Mouse (Mus musculus) embryonic facial prominence, embryonic 13.5 days (tissue): ENCODE data around the gene Thtpa. TPM values are rescaled to one million over a fixed set of nuclear protein-coding genes. Genes with fewer than 3 reads are reported as not detected.

Source experiments
- ATAC-seq: fragments of 200-750 bp; cut with Nextera tagmentation; 2 replicates; pipeline ENCODE4 v1.8.0; 2017; ENCODE audit warnings: low read depth; ENCODE audit not compliant: insufficient number of reproducible peaks, insufficient read depth, low FRiP score, low TSS enrichment
- H3K27ac ChIP-seq: fragments of 300-500 bp; sonication (generic); 2 replicates; pipeline ENCODE4 v1.5.1; 2015; ENCODE audit warnings: moderate library complexity, mild to moderate bottlenecking, inconsistent platforms
- H3K27me3 ChIP-seq: fragments of 300-500 bp; sonication (generic); 2 replicates; pipeline ENCODE4 v1.6.1; 2015; ENCODE audit warnings: mild to moderate bottlenecking, inconsistent platforms
- H3K36me3 ChIP-seq: fragments of 300-500 bp; sonication (generic); 2 replicates; pipeline ENCODE4 v1.6.1; 2015; ENCODE audit warnings: mild to moderate bottlenecking, inconsistent platforms
- H3K4me1 ChIP-seq: fragments of 300-500 bp; sonication (generic); 2 replicates; pipeline ENCODE4 v1.6.1; 2015; ENCODE audit warnings: inconsistent platforms
- H3K4me2 ChIP-seq: fragments of 300-500 bp; sonication (generic); 2 replicates; pipeline ENCODE4 v1.6.1; 2015; ENCODE audit warnings: moderate library complexity, mild to moderate bottlenecking, inconsistent platforms
- H3K4me3 ChIP-seq: fragments of 300-500 bp; sonication (generic); 2 replicates; pipeline ENCODE4 v1.5.1; 2015; ENCODE audit warnings: mild to moderate bottlenecking, inconsistent platforms
- H3K9ac ChIP-seq: fragments of 300-500 bp; sonication (generic); 2 replicates; pipeline ENCODE4 v1.6.1; 2015; ENCODE audit warnings: mild to moderate bottlenecking, inconsistent platforms
- H3K9me3 ChIP-seq: fragments of 300-500 bp; sonication (generic); 2 replicates; pipeline ENCODE4 v1.6.1; 2016; ENCODE audit warnings: inconsistent platforms
- WGBS: fragments of 180-500 bp; shearing (Covaris S2); methylation state at CpG from one replicate; pipeline ENCODE4 v1.1.7; 2015; ENCODE audit warnings: mixed read lengths; 5-methylcytosine and 5-hydroxymethylcytosine counted together
- polyA plus RNA-seq: library from polyadenylated mRNA; unstranded; fragments of >200 nt; fragmentation: Nextera tagmentation; extraction: Ambion mirVana; gene quantifications from 2 replicates; pipeline ENCODE4 v1.2.1, GENCODE M21; 2015

Gene Thtpa
- polyA plus RNA-seq, 1 experiment from 2014 or later = 21.9 TPM

DNA sequence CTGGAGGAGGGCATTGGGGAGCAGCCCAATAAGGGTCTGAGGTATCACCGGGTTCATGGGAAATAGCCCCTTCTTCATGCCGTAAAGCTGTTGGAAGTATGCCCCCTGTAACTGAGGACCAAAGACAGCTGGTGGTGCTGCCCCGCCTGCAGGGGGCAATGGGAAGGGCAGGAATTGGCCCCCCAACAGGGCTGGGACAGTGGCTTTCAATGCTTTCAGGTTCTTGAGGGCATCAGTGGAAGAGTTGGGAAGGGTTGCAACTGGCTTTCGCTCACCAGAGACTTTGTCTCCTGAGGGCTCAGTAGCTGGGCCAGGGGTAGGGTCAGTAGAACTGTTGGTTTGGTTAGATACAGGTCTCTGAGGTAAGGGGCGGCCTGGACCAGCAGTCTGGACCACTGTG, 31.5 kb upstream of the Thtpa start:
- WGBS = 88% methylated on average over 5 of the region's 5 CpGs
- Histone ChIP-seq H3K4me3 (no peak overlapping the region), H3K4me1 (peaks cover 32% of the 10 kb centered on the region), H3K9ac (no peak overlapping the region), H3K4me2 (peak overlapping the region; percentile 43; the same call in 1 of the 2 replicates), H3K27ac (no peak overlapping the region), H3K27me3 (no peaks in the 10 kb centered on the region; the same call in 1 of the 2 replicates), H3K36me3 (peaks cover 37% of the 10 kb centered on the region), H3K9me3 (no peaks in the 10 kb centered on the region)
- no peak for ATAC-seq

- Histone ChIP-seq H3K4me2 (no peak overlapping the region), H3K4me1 (peaks cover 32% of the 10 kb centered on the region), H3K27me3 (no peaks in the 10 kb centered on the region; the same call in 1 of the 2 replicates), H3K27ac (no peak overlapping the region), H3K4me3 (no peak overlapping the region), H3K9me3 (no peaks in the 10 kb centered on the region), H3K36me3 (peaks cover 42% of the 10 kb centered on the region), H3K9ac (no peak overlapping the region)
- 88% methylated on average over 22 of the region's 22 CpGs for whole genome bisulfite sequencing
- ATAC-seq = no peak
Observed at GRCm38 (mm10) chr14:55063581-55064381, 30.8 kb upstream of the Thtpa start.

- H3K36me3 ChIP-seq = peaks cover 42% of the 10 kb centered on the region
Observed at GRCm38 (mm10) chr14:55064481-55065370, 29.9 kb upstream of the Thtpa start.

DNA sequence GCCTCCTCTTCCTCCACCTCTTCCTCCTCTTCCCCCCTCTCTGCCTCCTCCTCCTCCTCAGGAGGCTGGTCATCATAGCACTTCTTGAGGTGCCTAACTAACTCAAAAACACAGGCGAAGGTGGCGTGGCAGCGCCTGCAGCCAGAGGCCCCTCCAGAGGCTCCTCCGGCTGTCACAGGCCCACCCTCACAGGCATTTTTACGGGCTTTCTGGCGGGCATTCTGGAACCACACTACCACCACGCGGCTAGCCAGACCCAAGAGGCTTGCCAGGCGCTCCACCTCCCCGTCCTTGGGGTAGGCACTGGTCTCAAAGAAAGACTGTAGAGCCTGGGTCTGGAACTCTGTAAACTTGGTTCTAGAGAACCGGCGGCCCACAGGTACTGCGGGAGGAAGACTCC, 29.2 kb upstream of the Thtpa start:
- Histone ChIP-seq H3K36me3 (peaks cover 45% of the 10 kb centered on the region), H3K4me3 (no peak overlapping the region), H3K27me3 (no peaks in the 10 kb centered on the region; the same call in 1 of the 2 replicates), H3K27ac (no peak overlapping the region), H3K9ac (no peak overlapping the region), H3K9me3 (no peaks in the 10 kb centered on the region), H3K4me1 (peaks cover 25% of the 10 kb centered on the region), H3K4me2 (no peak overlapping the region)
- 90% methylated on average over 13 of the region's 13 CpGs for WGBS
- no peak for ATAC-seq

More at GRCm38 (mm10) chr14:55064481-55065370, 29.9 kb upstream of the Thtpa start:
- Histone ChIP-seq H3K27ac (no peak overlapping the region), H3K4me2 (no peak overlapping the region), H3K9ac (no peak overlapping the region), H3K4me3 (no peak overlapping the region), H3K9me3 (no peaks in the 10 kb centered on the region), H3K27me3 (no peaks in the 10 kb centered on the region; the same call in 1 of the 2 replicates), H3K4me1 (peaks cover 30% of the 10 kb centered on the region)
- ATAC-seq = no peak
- WGBS = 81% methylated on average over 35 of the region's 35 CpGs

DNA sequence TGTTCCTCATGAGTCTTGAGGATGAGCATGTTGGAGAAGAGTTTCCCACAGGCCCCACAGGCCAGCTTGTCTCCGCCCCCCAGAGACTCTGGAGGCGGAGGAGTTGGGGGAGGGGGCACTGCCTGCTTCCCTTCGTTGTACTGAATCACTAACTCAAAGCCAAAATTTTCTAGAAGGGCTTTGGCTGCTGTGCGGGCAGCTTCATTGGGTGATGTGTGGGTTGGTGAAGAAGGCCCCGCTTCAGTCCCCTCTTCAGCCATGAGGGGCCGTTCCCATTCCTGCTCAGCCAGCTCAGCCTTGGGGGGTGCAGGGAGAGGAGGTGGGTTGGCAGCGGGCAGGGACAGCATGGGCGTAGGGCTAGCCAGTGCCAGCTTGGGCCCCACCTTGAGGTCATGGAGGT, 28.5 kb upstream of the Thtpa start:
- H3K9me3 ChIP-seq = no peaks in the 10 kb centered on the region
- 94% methylated on average over 8 of the region's 8 CpGs for WGBS

DNA sequence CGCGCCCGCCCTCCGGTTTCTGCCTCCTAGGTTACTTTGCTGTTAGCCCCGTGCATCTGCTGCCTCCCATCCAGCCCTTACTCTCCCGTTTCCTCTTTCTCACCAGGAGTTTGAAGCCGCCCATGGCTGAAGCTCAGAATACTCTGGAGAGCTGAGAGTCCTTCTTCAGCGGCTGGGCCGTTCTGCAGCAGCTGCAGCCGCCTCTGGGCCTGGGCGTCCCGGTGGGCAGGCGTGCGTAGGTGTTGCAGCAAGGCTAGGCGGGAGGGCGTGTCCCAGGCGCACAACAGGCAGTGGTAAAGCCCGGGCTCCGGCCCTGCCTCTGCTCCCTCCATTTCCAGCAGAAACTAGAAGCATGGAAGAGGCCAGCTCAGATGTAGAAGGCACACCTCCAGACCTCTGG, 22.8 kb upstream of the Thtpa start:
- peak overlapping the region; percentile 22 for H3K4me3 ChIP-seq

More for the DNA sequence above, 28.5 kb upstream of the Thtpa start:
- peaks cover 19% of the 10 kb centered on the region for H3K4me1 ChIP-seq
- no peaks in the 10 kb centered on the region; the same call in 1 of the 2 replicates for H3K27me3 ChIP-seq
- no peak for ATAC-seq
- H3K27ac ChIP-seq = no peak overlapping the region
- no peak overlapping the region for H3K4me2 ChIP-seq
- H3K9ac ChIP-seq = no peak overlapping the region
- H3K36me3 ChIP-seq = peaks cover 45% of the 10 kb centered on the region
- no peak overlapping the region for H3K4me3 ChIP-seq

DNA sequence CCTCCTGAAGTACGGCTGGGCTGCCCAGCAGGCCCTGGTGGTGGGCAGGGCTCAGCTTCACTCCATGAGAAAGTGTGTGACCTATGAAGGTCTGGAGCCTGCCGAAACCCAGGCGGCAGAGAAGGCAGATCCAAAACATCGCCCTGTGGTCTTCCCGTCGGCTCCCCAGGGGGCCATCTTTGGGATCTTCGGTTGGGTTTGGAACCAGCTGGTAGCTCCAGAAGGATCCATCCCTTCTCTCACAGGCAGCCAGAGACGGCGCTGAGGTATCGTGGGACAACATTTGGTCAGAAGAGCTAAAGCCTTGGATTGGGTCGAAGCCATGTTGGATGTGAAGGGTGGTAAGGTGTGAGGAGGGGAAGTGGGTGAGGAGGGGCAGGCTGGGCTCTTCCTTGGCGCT, 20.2 kb upstream of the Thtpa start:
- no peak overlapping the region for H3K4me3 ChIP-seq
- H3K27me3 ChIP-seq = peaks cover 9% of the 10 kb centered on the region
- 95% methylated on average over 12 of the region's 12 CpGs for WGBS
- H3K27ac ChIP-seq = no peak overlapping the region
- no peak overlapping the region for H3K9ac ChIP-seq
- no peak for ATAC-seq
- H3K4me2 ChIP-seq = no peak overlapping the region
- peaks cover 22% of the 10 kb centered on the region for H3K36me3 ChIP-seq
- H3K4me1 ChIP-seq = peaks cover 28% of the 10 kb centered on the region
- H3K9me3 ChIP-seq = no peaks in the 10 kb centered on the region

More for the DNA sequence above, 22.8 kb upstream of the Thtpa start:
- 28% methylated on average over 19 of the region's 19 CpGs for WGBS
- H3K36me3 ChIP-seq = peaks cover 39% of the 10 kb centered on the region
- no peaks in the 10 kb centered on the region for H3K9me3 ChIP-seq
- H3K4me1 ChIP-seq = peaks cover 8% of the 10 kb centered on the region
- H3K9ac ChIP-seq = peak overlapping the region; percentile 59
- no peak for ATAC-seq
- peak overlapping the region; percentile 44 for H3K4me2 ChIP-seq
- peak overlapping the region; percentile 71 for H3K27ac ChIP-seq
- no peaks in the 10 kb centered on the region for H3K27me3 ChIP-seq

DNA sequence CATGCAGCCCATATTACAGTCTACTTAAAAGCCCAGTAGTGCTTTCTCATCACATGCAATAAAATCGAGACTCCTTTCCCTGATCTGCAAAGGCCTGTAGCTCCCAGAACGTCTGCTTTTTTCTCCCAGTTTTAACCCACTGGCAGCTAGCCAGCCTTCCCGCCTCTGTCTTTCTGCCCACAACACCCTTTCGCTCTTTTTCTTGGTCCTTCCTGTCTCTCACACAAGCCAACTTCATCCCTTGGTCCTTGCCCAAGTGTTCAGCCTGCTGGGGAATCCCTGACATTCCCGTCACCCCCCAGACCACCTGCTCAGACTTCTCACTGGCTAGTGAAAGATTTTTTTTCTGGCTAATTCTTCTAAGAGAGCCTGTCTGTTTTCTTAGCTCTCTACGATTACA, 18.4 kb upstream of the Thtpa start:
- Histone ChIP-seq H3K36me3 (peaks cover 20% of the 10 kb centered on the region), H3K4me1 (peaks cover 33% of the 10 kb centered on the region), H3K27me3 (peaks cover 9% of the 10 kb centered on the region), H3K4me3 (no peak overlapping the region), H3K27ac (no peak overlapping the region), H3K9me3 (no peaks in the 10 kb centered on the region), H3K4me2 (no peak overlapping the region), H3K9ac (no peak overlapping the region)
- WGBS = 44% methylated on average over 6 of the region's 6 CpGs
- ATAC-seq = no peak

DNA sequence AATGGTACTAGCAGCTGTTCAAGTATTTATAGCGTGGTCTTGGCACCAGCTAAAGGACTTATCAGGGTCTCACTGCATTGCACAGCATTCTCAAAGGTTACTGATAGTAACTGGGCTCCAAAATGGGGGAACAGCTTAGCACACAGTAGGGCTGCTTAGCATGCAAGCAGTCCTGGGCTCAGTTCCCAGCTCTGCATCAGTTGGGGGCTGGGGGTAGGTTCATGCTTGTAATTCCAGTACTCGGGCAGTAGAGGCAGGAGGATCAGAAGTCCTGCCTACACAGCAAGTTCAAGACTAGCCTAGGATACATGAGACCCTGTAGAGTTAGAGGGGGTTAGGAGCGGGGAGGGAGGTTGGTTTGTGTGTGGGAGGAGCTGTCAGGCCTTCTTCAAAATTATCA, 17.6 kb upstream of the Thtpa start:
- H3K27me3 ChIP-seq = peaks cover 9% of the 10 kb centered on the region
- no peak overlapping the region for H3K27ac ChIP-seq
- no peak overlapping the region for H3K4me2 ChIP-seq
- H3K9me3 ChIP-seq = no peaks in the 10 kb centered on the region
- H3K4me1 ChIP-seq = peaks cover 28% of the 10 kb centered on the region
- H3K36me3 ChIP-seq = peaks cover 16% of the 10 kb centered on the region
- no peak overlapping the region for H3K4me3 ChIP-seq
- H3K9ac ChIP-seq = no peak overlapping the region
- ATAC-seq = no peak
- 60% methylated on average over 3 of the region's 3 CpGs for WGBS

DNA sequence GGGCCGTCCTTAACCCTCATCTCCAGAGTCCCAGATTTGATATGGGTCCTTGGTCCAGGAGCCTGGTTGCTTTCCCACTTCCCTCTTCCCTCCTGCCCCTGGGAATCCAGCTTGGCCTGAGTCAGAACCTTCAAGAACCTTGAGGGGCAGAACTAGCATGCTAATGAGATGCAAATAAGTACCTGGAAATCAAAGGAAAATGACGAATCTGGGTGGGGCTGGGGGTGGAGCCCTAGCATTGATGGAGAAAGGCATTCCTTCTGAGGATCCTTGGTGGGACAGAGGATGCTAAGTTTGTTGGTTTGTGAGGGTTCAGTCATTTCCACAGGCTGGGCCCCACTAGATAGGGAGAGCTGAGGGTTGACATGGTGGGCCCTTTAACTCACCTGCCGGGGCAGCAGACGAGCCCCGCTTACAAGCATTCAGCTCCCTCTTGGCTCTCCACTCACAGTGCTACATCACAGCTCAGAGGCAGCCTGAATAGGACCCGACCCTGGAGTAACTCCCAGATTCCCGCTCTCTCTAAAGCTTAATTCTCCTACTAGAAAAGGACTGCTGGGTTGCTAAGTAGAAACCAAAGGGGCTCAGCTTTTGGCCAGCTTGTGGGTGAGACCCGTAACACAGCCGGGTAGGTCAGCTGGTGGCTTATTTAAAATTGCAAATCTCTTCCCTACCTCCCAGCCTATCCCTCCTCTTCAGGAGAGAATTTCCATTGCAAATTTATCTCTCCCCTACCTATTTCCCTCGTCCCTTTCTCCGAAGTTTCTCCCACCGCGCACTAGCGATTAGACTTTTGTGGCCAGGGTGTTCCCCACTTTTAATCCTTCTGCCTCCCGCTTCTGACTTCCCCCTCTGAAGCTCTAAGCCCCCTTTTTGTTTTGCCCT, 16.9 kb upstream of the Thtpa start:
- no peak for ATAC-seq
- peak overlapping the region; percentile 61 for H3K9ac ChIP-seq
- H3K4me2 ChIP-seq = peak overlapping the region; percentile 56
- H3K4me3 ChIP-seq = peak overlapping the region; percentile 9
- WGBS = 23% methylated on average over 15 of the region's 15 CpGs
- peaks cover 16% of the 10 kb centered on the region for H3K36me3 ChIP-seq
- H3K27me3 ChIP-seq = peaks cover 9% of the 10 kb centered on the region
- H3K4me1 ChIP-seq = peaks cover 25% of the 10 kb centered on the region
- no peak overlapping the region for H3K27ac ChIP-seq
- H3K9me3 ChIP-seq = no peaks in the 10 kb centered on the region
